Mouse (Mus musculus) liver, adult 2 months (tissue): ENCODE results near the gene Snrpg. TPM values are rescaled to one million over a fixed set of nuclear protein-coding genes. Genes with fewer than 3 reads are reported as not detected.
A peak's percentile ranks its signal among the peaks of the same experiment; 100 is the strongest.

Experiments used
- DNase-seq: peaks from one replicate; pipeline ENCODE4 v3.0.0-alpha.2; 2011; ENCODE audit warnings: low read depth, low spot score; ENCODE audit errors: extremely low read depth
- H3K27ac ChIP-seq: fragments of 200-500 bp; replicated peaks from 2 replicates; pipeline ENCODE4 v1.5.1; 2012; ENCODE audit warnings: low read depth, mild to moderate bottlenecking, control low read depth, inconsistent platforms, low read length; ENCODE audit not compliant: insufficient read depth
- H3K27me3 ChIP-seq: fragments of 200-500 bp; 2 replicates; pipeline ENCODE4 v1.6.1; 2012; ENCODE audit warnings: mild to moderate bottlenecking, moderate library complexity, low read length, inconsistent platforms; ENCODE audit not compliant: control insufficient read depth, insufficient read depth
- H3K36me3 ChIP-seq: fragments of 200-500 bp; 2 replicates; pipeline ENCODE4 v1.6.1; 2012; ENCODE audit warnings: low read length, inconsistent platforms; ENCODE audit not compliant: control insufficient read depth, insufficient read depth
- H3K4me1 ChIP-seq: fragments of 200-500 bp; 2 replicates; pipeline ENCODE4 v1.6.1; 2011; ENCODE audit warnings: low read length; ENCODE audit not compliant: control insufficient read depth, insufficient read depth
- H3K4me3 ChIP-seq: fragments of 200-500 bp; 2 replicates; pipeline ENCODE4 v1.5.1; 2011; ENCODE audit warnings: low read depth, mild to moderate bottlenecking, control low read depth, low read length, moderate library complexity; ENCODE audit not compliant: insufficient read depth
- H3K79me2 ChIP-seq: fragments of 200-500 bp; 2 replicates; pipeline ENCODE4 v1.6.1; 2012; ENCODE audit warnings: inconsistent platforms, mild to moderate bottlenecking, low read length, moderate library complexity; ENCODE audit not compliant: control insufficient read depth, insufficient read depth
- H3K9ac ChIP-seq: fragments of 200-500 bp; 2 replicates; pipeline ENCODE4 v1.6.1; 2012; ENCODE audit warnings: low read depth, mild to moderate bottlenecking, control low read depth, inconsistent platforms, low read length
- CTCF ChIP-seq: fragments of 200-500 bp; IDR thresholded peaks from 2 replicates; pipeline ENCODE4 v1.5.1; 2011; ENCODE audit warnings: low read depth, low read length, control low read depth
- POLR2A ChIP-seq: fragments of 200-500 bp; IDR thresholded peaks from 2 replicates; pipeline ENCODE4 v1.6.1; 2011; ENCODE audit warnings: low read length, control low read depth; ENCODE audit not compliant: insufficient read depth; ENCODE audit errors: extremely low read depth
- WGBS: fragments of 180-500 bp; shearing (Covaris S2); methylation state at CpG from one replicate; pipeline ENCODE4 v1.1.7; 2018; 5-methylcytosine and 5-hydroxymethylcytosine counted together
- polyA plus RNA-seq: library from polyadenylated mRNA; depleted of rRNA; stranded (reverse); fragments of >200 nt; gene quantifications from 2 replicates; pipeline ENCODE4 v1.2.3, GENCODE M21; 2012; rRNA removed
- total RNA-seq: library from RNA; depleted of rRNA; stranded (reverse); fragments of >200 nt; gene quantifications from 2 replicates; pipeline ENCODE4 v1.2.3, GENCODE M21; 2014; rRNA removed

The Snrpg gene
- total RNA-seq (12.6 and 18.5 TPM in 2 replicates), polyA plus RNA-seq (25.9 and 37.9 TPM in 2 replicates)

DNA sequence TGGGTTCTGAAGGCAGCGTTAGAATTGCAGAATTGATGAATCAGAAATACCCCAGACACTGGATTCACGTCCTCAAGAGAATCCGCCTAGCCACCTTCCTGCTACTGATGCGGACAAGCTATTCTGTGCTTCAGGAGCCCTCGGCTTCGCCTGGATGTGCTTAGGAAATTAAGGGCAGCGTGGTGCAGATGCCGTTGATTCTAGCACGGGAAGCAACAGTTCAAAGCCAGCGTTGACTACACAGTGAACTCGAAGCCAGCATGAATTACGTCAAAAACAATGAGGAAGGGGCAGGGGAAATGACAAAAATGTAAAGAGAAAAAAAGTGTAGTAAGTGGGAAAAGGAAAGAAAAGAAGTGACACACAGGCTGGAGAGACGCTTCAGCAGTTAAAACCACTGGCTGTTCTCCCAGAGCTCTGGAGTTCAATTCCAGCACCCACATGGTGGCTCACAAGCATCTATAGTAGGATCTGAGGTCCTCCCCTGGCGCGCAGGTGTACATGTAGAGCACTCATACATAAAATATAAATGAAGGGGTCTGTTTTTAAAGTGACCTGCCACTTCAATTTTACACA lies at the start of gene Snrpg:
Gene Snrpg, plus strand, starts transcription at position 541 of the 576 bp plus-strand sequence.
- DNase-seq: no peak
- H3K36me3 ChIP-seq: peaks cover 6% of the 10 kb centered on the region
- no peaks in the 10 kb centered on the region for H3K27me3 ChIP-seq
- 20% methylated on average over 15 of the region's 15 CpGs for WGBS
- H3K79me2 ChIP-seq: peaks cover 5% of the 10 kb centered on the region; the same call in 1 of the 2 replicates
- H3K27ac ChIP-seq: peak within 1 kb of the TSS; percentile 58
- peak within 1 kb of the TSS; percentile 72 for H3K4me3 ChIP-seq
- H3K9ac ChIP-seq: peak within 1 kb of the TSS; percentile 65
- H3K4me1 ChIP-seq: peaks cover 9% of the 10 kb centered on the region
- TF ChIP-seq POLR2A (no peak), CTCF (no peak)

DNA sequence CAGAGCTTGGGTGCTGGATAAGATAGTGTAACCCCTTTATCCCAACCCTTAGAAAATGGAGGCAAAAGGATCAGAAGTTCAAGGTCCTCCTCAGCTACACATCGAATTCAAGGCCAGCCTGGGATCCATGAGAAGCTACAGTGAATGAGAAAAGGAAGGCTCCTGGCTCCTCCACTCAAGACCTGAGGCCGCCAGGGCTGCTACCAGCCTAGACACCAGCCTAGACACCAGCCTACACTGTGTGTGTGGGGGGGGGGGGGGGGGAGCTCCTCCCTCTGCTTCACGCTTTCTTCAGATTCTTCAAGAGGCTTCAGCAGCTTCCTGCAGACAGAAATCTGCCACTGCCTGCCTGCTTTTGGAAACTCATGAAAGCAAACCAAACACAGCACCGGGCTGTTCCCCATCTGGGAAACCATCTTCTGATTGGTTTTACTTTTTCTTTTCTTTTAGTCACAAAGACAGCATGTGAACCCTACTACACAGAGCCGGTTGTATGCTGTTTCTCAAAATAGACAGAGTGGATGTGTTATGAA lies 49.0 kb upstream of the Snrpg start:
- TF ChIP-seq POLR2A: no peak
- no peak for DNase-seq
- H3K9ac ChIP-seq: no peak overlapping the region
- H3K4me1 ChIP-seq: no peaks in the 10 kb centered on the region
- no peak overlapping the region for H3K27ac ChIP-seq
- H3K79me2 ChIP-seq: no peaks in the 10 kb centered on the region
- no peak overlapping the region for H3K4me3 ChIP-seq
- H3K27me3 ChIP-seq: no peaks in the 10 kb centered on the region
- H3K36me3 ChIP-seq: no peaks in the 10 kb centered on the region
- 94% methylated on average over 5 of the region's 5 CpGs for WGBS

DNA sequence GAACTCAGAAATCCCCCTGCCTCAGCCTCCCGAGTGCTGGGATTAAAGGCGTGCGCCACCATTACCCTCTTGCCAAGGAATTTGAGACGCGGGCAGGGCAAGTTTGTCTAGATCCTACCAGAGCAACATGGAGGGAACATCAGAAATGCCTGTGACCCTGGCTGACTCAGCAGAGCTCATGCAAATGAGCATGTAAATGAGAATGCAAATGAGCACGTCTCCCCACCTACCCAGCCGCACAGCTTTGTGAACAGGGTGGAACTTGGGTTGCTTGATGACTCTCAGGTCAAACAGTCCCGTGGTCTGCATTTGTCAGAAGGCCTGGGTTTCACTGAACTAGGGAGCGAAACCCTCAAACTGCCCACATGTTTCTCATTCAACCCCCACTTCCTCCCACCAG lies 48.1 kb upstream of the Snrpg start:
- no peak overlapping the region for H3K9ac ChIP-seq
- 97% methylated on average over 9 of the region's 9 CpGs for WGBS
- TF ChIP-seq CTCF: no peak
- no peak overlapping the region for H3K27ac ChIP-seq
- DNase-seq: no peak
- H3K27me3 ChIP-seq: no peaks in the 10 kb centered on the region
- no peak overlapping the region for H3K4me3 ChIP-seq
- no peaks in the 10 kb centered on the region for H3K79me2 ChIP-seq
- no peaks in the 10 kb centered on the region for H3K4me1 ChIP-seq
- no peaks in the 10 kb centered on the region for H3K36me3 ChIP-seq

DNA sequence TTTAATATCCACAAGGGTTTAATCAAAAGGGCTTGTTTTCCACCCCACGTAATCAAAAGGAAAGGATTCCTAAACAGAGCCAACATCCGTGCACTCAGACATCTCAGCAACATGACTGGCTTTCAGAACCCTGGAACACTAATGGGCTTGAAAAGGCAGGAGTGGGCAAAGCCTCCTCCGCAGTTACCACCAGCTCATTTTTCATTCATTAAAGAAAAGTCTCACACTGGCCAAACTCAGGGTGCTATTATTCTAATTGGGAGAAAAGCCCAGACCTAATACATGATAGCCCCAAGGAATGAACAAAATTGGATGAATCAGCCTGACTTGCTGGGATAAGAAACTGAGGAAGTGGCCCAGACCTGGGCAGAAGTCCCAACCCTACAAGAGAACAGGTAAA lies 46.7 kb upstream of the Snrpg start:
- Histone ChIP-seq H3K36me3 (no peaks in the 10 kb centered on the region), H3K27me3 (no peaks in the 10 kb centered on the region), H3K4me1 (no peaks in the 10 kb centered on the region), H3K27ac (no peak overlapping the region), H3K79me2 (no peaks in the 10 kb centered on the region), H3K9ac (no peak overlapping the region), H3K4me3 (no peak overlapping the region)
- no peak for DNase-seq
- no peak for TF ChIP-seq CTCF
- TF ChIP-seq POLR2A: no peak
- 91% methylated on average over 3 of the region's 3 CpGs for whole genome bisulfite sequencing

DNA sequence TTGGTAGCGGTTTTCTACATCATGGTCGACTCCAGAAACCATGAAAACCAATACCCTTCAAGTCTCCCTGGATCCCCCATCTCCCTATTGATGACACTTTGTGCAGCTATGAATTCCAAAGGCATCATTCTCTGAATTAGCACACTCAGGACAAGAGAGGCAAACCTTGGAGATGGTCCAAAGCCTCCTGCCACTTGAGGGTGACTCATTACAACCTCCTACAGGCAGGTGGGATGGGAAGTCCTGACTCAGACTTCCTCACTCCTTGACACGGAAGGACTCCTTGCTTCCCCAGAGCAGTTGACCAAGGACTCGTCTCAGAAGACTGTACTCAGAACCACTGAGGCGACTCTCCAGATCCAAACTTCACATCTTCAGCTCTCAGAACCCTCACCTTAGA lies 45.5 kb upstream of the Snrpg start:
- H3K9ac ChIP-seq: no peak overlapping the region

DNA sequence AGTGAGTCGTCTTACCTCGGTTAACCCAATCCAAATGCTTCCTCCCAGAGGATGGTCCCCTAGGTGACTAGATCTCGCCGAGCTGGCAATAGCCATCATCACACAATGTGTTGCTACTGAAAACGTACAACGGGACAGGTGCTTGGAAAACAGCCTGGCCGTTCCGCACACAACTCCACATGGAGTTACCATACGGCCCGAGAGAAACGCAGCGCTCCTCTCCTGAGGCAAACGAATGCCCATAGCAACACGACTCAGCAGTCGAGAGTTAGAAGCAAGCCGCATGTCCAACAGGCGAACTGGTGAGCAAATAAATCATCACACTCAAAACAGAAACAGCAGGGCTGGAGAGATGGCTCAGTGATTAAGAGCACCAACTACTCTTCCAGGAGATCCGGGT lies 44.2 kb upstream of the Snrpg start:
- no peak for TF ChIP-seq CTCF
- TF ChIP-seq POLR2A: no peak
- Histone ChIP-seq H3K9ac (no peak overlapping the region), H3K27me3 (no peaks in the 10 kb centered on the region), H3K4me3 (no peak overlapping the region), H3K36me3 (no peaks in the 10 kb centered on the region), H3K79me2 (no peaks in the 10 kb centered on the region), H3K4me1 (no peaks in the 10 kb centered on the region), H3K27ac (no peak overlapping the region)
- 92% methylated on average over 18 of the region's 18 CpGs for WGBS
- DNase-seq: no peak

More for the DNA sequence above, 45.5 kb upstream of the Snrpg start:
- H3K4me1 ChIP-seq: no peaks in the 10 kb centered on the region
- WGBS: 84% methylated on average over 5 of the region's 5 CpGs
- no peak overlapping the region for H3K27ac ChIP-seq
- H3K36me3 ChIP-seq: no peaks in the 10 kb centered on the region
- H3K79me2 ChIP-seq: no peaks in the 10 kb centered on the region
- H3K27me3 ChIP-seq: no peaks in the 10 kb centered on the region
- H3K4me3 ChIP-seq: no peak overlapping the region
- no peak for DNase-seq
- no peak for TF ChIP-seq CTCF
- no peak for TF ChIP-seq POLR2A
